8 mouse cellular contexts compared by ENCODE assay signal in the genomic region with DNA sequence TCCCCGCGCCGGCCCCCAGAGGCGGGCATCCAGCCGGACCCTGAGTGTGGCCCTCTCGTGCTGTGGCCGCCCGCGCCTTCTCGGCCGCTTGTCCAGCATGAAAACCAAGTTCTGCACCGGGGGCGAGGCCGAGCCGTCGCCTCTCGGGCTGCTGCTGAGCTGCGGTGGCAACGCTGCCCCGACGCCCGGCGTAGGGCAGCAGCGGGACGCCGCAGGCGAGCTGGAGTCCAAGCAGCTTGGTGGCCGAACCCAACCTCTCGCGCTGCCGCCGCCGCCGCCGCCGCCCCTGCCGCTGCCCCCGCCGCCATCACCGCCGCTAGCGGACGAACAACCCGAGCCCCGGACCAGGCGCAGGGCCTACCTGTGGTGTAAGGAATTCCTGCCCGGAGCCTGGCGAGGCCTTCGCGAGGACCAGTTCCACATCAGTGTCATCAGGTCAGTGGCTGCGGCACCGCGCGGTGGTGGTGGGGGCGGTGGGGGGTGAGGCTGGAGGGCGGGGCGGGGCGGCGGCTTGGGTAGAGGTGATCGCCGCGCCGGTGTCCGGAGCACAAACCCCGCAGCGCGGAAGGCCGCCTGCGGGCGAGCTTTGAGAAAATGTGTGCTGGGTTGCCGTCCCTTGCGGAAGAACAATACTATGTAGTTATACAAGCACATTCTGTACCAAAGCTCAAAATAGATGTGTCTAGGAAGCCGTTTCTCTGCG. TPM values are rescaled to one million over a fixed set of nuclear protein-coding genes. Genes with fewer than 3 reads are reported as not detected.
DNase-seq lines count a peak whose midpoint lies in the region; ATAC-seq and TF ChIP-seq lines count a peak whose summit lies in the region.

No protein-coding gene starts in this region.

- H3K27me3 ChIP-seq in forebrain, embryonic 15.5 days, result no peaks in the 10 kb centered on the region
- H3K27me3 ChIP-seq in hindbrain, embryonic 11.5 days (ENCODE audit: control insufficient read depth, insufficient read depth, low read length), result no peaks in the 10 kb centered on the region

- peak overlapping the region; percentile 64 for H3K4me2 ChIP-seq in forebrain, embryonic 15.5 days (replicated peaks)
- peak overlapping the region; percentile 85 for H3K4me2 ChIP-seq in hindbrain, embryonic 11.5 days (replicated peaks; ENCODE audit: low read depth, low read length)

- peak overlapping the region; percentile 90 for H3K9ac ChIP-seq in forebrain, embryonic 15.5 days (replicated peaks)
- H3K9ac ChIP-seq in hindbrain, embryonic 11.5 days (ENCODE audit: low read depth, low read length), result peak overlapping the region; percentile 89

- H3K9me3 ChIP-seq in forebrain, embryonic 15.5 days, result no peaks in the 10 kb centered on the region
- no peaks in the 10 kb centered on the region for H3K9me3 ChIP-seq in hindbrain, embryonic 11.5 days (ENCODE audit: control insufficient read depth, low read length)

- H3K4me3 ChIP-seq in forebrain, embryonic 15.5 days, result peak overlapping the region; percentile 89
- H3K4me3 ChIP-seq in hindbrain, embryonic 11.5 days (ENCODE audit: low read depth, low read length), result peak overlapping the region; percentile 87
- H3K4me3 ChIP-seq in left cerebral cortex, adult 2 months, result peak overlapping the region; percentile 83

- no peaks in the 10 kb centered on the region for H3K36me3 ChIP-seq in forebrain, embryonic 15.5 days
- no peaks in the 10 kb centered on the region for H3K36me3 ChIP-seq in hindbrain, embryonic 11.5 days (ENCODE audit: control insufficient read depth, insufficient read depth, low read length)

- no peak; the same call in 1 of the 2 replicates for TF ChIP-seq CTCF in left cerebral cortex, adult 2 months (IDR thresholded peaks at IDR 0.05)

- DNase-seq in MEL-GATA-1-ER (ENCODE audit: extremely low read depth, low read depth), result peak; percentile 45
- DNase-seq in c-Kit-positive CD71-negative TER-119-negative erythroid progenitor cells, embryonic 14.5 days (ENCODE audit: low read depth), result peak; percentile 13
- no peak for DNase-seq in hindbrain, embryonic 11.5 days (ENCODE audit: low spot score)
- DNase-seq in left cerebral cortex, adult 2 months (ENCODE audit: extremely low spot score in 1 of 2, low spot score in 2 of 2), result peak; percentile 43 to 57
- DNase-seq in lung, postnatal 36 days, result peak; percentile 48
- DNase-seq in right cerebral cortex, postnatal 4 days, result peak; percentile 56
- DNase-seq in Muller cell, postnatal 12 days (ENCODE audit: inconsistent ontology term), result no peak

- peak overlapping the region; percentile 97 for H3K27ac ChIP-seq in forebrain, embryonic 15.5 days (replicated peaks)
- H3K27ac ChIP-seq in hindbrain, embryonic 11.5 days (ENCODE audit: low read depth, low read length), result peak overlapping the region; percentile 97
- H3K27ac ChIP-seq in left cerebral cortex, adult 2 months, result peak overlapping the region; percentile 97

- WGBS in forebrain, embryonic 15.5 days, result under 1% methylated on average over 74 of the region's 74 CpGs
- under 1% methylated on average over 65 of the region's 74 CpGs for WGBS in hindbrain, embryonic 11.5 days

- peak; percentile 41 for ATAC-seq in forebrain, embryonic 15.5 days (replicated peaks)
- peak; percentile 16 for ATAC-seq in hindbrain, embryonic 11.5 days (ENCODE audit: low FRiP score)

- H3K4me1 ChIP-seq in forebrain, embryonic 15.5 days, result peaks cover 39% of the 10 kb centered on the region
- H3K4me1 ChIP-seq in hindbrain, embryonic 11.5 days (replicated peaks; ENCODE audit: control insufficient read depth, insufficient read depth, low read length), result peaks cover 4% of the 10 kb centered on the region; the same call in 1 of the 2 replicates

- intact Hi-C loops in left cerebral cortex, adult 2 months (cut with DNase I), result loop anchor here (5.0 kb wide), 1 partner anchor 55 kb away; a partner anchor contains a TSS

RNA-seq across cellular contexts. Expression of a gene that starts 0.6 kb away (rescaled TPM):
- polyA plus RNA-seq in forebrain, embryonic 15.5 days (2015; fragmentation: Nextera tagmentation; extraction: Ambion mirVana), result 62.4 and 62.5 TPM in 2 replicates
- 50.3 and 63.7 TPM in 2 replicates for polyA plus RNA-seq in hindbrain, embryonic 11.5 days (2014; fragmentation: Nextera tagmentation; extraction: Ambion mirVana)
- total RNA-seq in left cerebral cortex, adult 2 months (2021), result 100 to 1,000 TPM in 1 of 2 experiments, 10 to 100 TPM in 1; 96.7 to 120 TPM

RNA-seq across cellular contexts. Expression of a gene that starts 54.8 kb away (rescaled TPM):
- polyA plus RNA-seq in forebrain, embryonic 15.5 days (2015; fragmentation: Nextera tagmentation; extraction: Ambion mirVana), result 11.9 and 13.3 TPM in 2 replicates
- polyA plus RNA-seq in hindbrain, embryonic 11.5 days (2014; fragmentation: Nextera tagmentation; extraction: Ambion mirVana), result 10.7 and 11.6 TPM in 2 replicates
- 10 to 100 TPM; 14.9 to 20.1 TPM for total RNA-seq in left cerebral cortex, adult 2 months (2021)

Comparison
In these comparisons a context has a peak if more than half of its experiments do, and no peak if none do; other contexts are left out.
1. DNase-seq: peak in MEL-GATA-1-ER (single experiment), c-Kit-positive CD71-negative TER-119-negative erythroid progenitor cells, embryonic 14.5 days (single experiment), left cerebral cortex, adult 2 months (2 of 2), lung, postnatal 36 days (single experiment) and right cerebral cortex, postnatal 4 days (single experiment); none in hindbrain, embryonic 11.5 days (single experiment) and Muller cell, postnatal 12 days (single experiment).
2. Peak in every context shown above with its lines, with median percentiles within 50 percentile points of each other: H3K27ac ChIP-seq and H3K4me3 ChIP-seq.